Mouse (Mus musculus) gastrocnemius, postnatal 14 days (tissue): Measurements from ENCODE around the gene Gm28043. TPM values are rescaled to one million over a fixed set of nuclear protein-coding genes. Genes with fewer than 3 reads are reported as not detected.
"Not testable (repeated sequence)": the region's sequence is repeated elsewhere in the genome, so short reads cannot be mapped to it uniquely, and the experiment has no call there.

Experiments
- DNase-seq: peaks from one replicate; pipeline ENCODE4 v3.0.0; 2021; ENCODE audit warnings: mixed read lengths
- intact Hi-C: fragments of 180-260 bp; cut with DNase I; formaldehyde crosslinking; loops from one replicate; pipeline ENCODE4 v1.15.1; 2025; ENCODE audit warnings: low total_unique reads
- long read RNA-seq, 2 experiments: library from polyadenylated mRNA; stranded (forward); transcript quantifications; one replicate each; pipeline ENCODE4 v2.0.0; 2021
- total RNA-seq, 2 experiments: library from RNA; stranded (reverse); gene quantifications; 2 replicates each; pipeline ENCODE4 v1.2.3; 2021

Gm28043 gene
- total RNA-seq, result under 1 TPM; 0.68 to 0.86 TPM
- long read RNA-seq, experiment 1, partial matches to known transcripts, result 4 of 6 reads
- long read RNA-seq, experiment 1, other reads (novel, unspliced or antisense), result 2 of 6 reads
- long read RNA-seq, experiment 2, partial matches to known transcripts, result 3 of 8 reads
- long read RNA-seq, experiment 2, other reads (novel, unspliced or antisense), result 5 of 8 reads

- intact Hi-C loops, result loop anchor here (10.0 kb wide), 1 partner anchor 50 kb away; the partner anchor contains the start of gene Cmtr1
- peak; percentile 94 for DNase-seq
These were observed at the start of gene Gm28043, which contains the start of gene Rnf8 for GRCm38 (mm10) chr17:29614115-29615023. Gene Gm28043 (plus strand): TSS chr17:29614876. Gene Rnf8 (plus strand): TSS chr17:29614790.

GRCm38 (mm10) chr17:29565521-29565920, 49.2 kb upstream of the Gm28043 start:
- no peak for DNase-seq
- intact Hi-C loops, result no loop called here

GRCm38 (mm10) chr17:29568435-29568834, 46.2 kb upstream of the Gm28043 start:
- intact Hi-C loops, result no loop called here
- no peak for DNase-seq

DNA sequence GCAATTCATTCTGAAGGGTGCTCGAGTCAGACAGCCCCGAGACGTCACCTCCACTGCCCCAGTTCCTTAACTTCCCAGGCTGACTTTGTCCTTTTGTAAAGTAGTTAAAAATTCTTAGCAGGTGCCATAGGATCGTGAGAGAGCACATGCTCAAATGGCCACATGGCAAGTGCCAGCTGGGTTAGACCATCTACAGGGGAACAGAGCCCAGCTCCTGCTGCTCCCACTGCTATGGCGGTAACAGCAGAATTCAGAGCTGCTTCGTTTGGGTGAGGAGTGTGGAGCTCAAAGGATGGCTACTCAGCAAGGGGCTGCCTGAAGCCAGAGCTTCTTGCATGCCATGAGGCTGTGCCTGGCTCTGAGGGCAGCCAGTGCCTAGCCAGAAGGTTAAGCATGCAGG, 44.8 kb upstream of the Gm28043 start:
- intact Hi-C loops, result no loop called here
- DNase-seq, result no peak

DNA sequence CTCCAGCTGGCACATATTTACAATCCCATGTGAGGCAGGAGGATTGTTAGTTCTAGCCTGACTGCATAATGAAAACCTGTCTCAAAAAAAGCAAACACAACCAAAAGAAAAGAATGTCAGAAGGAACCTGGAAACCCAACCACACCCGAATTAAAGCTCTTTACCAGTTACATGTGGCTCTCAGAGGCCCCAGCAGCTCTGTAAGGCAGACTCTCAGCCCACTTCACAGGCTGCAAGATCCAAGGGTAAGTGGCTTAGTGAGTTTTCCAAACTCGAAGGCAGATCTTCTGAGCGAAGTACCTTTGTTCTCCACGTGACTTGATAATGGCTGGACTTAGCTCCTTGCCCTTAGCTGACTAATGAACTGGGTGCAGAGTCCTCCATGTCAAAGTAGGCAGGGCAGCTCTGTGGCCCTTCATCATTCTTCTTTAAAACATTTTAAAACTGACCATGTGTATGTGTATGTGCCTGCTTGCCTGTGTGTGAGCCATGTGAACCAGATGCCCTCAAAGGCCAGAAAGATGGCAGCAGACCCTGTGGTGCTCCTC, 35.0 kb upstream of the Gm28043 start:
- DNase-seq, result no peak
- intact Hi-C loops, result no loop called here

DNA sequence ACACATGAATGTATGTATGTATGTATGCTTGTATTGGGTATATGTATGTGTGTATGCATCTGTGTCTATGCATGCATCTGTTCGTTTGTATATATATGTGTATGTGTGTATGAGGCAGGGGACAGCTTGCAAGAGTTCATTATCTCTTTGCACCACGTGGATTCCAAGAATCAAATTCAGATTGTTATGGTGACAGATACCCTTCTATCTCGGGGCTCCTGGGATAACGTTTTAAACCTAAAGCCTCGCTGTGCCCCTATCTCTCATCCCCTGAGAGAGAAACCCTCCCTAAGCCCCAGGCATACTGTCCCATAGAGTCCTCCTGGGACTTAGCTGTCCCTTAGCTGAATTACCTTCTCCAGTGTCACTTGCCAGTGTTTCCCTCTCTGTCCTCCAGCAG, 31.1 kb upstream of the Gm28043 start:
- intact Hi-C loops, result no loop called here
- DNase-seq, result no peak

GRCm38 (mm10) chr17:29584306-29584705, 30.4 kb upstream of the Gm28043 start:
- intact Hi-C loops, result no loop called here
- no peak for DNase-seq

GRCm38 (mm10) chr17:29584737-29585136, 29.9 kb upstream of the Gm28043 start:
- no peak for DNase-seq
- intact Hi-C loops, result no loop called here

DNA sequence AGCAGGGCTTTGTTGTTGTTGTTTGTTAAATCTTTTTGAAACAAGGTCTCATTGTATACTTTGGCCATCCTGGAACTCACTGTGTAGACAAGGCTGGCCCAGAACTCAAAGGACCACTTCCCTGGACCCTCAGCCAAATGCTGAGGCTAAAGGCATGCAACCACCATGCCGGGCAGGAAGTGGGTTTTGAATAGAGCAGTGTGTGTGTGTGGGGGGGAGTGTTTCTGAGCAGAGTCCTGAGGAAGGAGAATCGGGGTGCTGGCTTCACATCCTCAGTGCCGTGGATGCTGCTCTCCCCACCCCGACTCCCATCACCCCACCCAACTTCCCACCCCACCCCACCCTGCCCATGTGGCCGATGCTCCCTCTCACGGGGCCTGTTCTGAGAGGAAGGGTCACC, 29.2 kb upstream of the Gm28043 start:
- intact Hi-C loops, result no loop called here
- DNase-seq, result no peak

GRCm38 (mm10) chr17:29586921-29587320, 27.8 kb upstream of the Gm28043 start:
- no peak for DNase-seq
- intact Hi-C loops, result no loop called here

GRCm38 (mm10) chr17:29589221-29589898, 25.3 kb upstream of the Gm28043 start:
- DNase-seq, result no peak
- intact Hi-C loops, result no loop called here

- no peak for DNase-seq
- intact Hi-C loops, result no loop called here
These were observed 18.5 kb upstream of the Gm28043 start for GRCm38 (mm10) chr17:29595891-29596770.

DNA sequence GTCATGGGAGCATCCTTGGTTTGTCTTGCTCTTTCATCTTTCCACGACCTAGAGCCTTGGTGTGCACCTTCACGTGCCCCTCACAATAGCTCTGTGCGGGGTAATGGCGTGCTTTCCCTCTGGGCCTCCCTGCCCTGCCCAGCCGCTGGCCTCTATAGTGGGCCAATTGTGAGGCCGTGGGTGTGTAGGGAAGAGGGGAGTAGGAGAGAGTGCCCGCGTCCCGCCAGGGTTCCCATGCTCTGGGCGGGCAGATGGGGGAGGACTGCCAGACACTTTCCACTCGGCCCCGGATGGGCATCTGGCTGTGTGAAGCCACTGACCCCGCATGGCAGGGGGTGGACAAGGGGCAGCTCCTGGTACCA, 17.9 kb upstream of the Gm28043 start:
- intact Hi-C loops, result no loop called here
- DNase-seq, result no peak

- intact Hi-C loops, result no loop called here
- DNase-seq, result no peak
These were observed 15.6 kb upstream of the Gm28043 start for GRCm38 (mm10) chr17:29599051-29599450.

DNA sequence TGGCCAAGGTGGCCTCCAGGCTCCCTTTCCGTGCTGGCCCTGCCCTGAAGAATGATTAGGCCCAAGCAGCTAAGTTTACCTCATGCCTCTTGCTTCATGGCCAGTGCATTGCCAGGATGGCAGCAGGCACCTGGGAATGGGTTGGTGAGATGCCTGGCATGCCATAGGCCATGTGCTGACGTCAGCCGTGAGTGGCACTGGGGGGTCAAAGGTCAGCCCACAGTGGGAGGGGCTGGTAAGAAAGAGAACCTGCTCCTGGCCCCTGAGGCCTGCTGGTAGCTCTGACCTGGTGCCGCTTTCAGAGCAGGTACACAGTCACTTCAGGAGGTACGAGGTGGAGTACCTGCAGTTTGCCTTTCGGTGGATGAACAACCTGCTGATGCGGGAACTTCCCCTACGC, 15.1 kb upstream of the Gm28043 start:
- intact Hi-C loops, result no loop called here
- no peak for DNase-seq

- intact Hi-C loops, result loop anchor here (5.0 to 10.0 kb wide), 2 partner anchors 173 to 281 kb away; no protein-coding TSS in a partner anchor
- DNase-seq, result no peak
These were observed 13.3 kb upstream of the Gm28043 start for GRCm38 (mm10) chr17:29601391-29601790.

GRCm38 (mm10) chr17:29603283-29603682, 11.4 kb upstream of the Gm28043 start:
- intact Hi-C loops, result loop anchor here (5.0 to 10.0 kb wide), 2 partner anchors 172 to 279 kb away; no protein-coding TSS in a partner anchor
- peak; percentile 70 for DNase-seq

DNA sequence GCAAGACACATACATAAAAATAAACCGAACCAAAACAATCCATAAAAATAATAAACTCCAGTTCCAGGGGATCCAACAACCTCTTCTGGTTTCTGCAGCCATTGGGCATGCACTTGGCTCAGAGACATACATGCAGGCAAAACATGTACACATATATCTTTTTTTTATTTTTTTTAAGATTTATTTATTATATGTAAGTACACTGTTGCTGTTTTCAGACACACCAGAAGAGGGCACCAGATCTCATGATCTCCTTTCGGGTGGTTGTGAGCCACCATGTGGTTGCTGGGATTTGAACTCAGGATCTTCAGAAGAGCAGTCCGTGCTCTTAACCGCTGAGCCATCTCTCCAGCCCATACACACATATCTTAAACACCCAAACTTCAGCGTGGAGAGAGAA, 1.2 kb upstream of the Gm28043 start:
- intact Hi-C loops, result loop anchor here (10.0 kb wide), 1 partner anchor 51 kb away; the partner anchor contains the start of gene Cmtr1

DNA sequence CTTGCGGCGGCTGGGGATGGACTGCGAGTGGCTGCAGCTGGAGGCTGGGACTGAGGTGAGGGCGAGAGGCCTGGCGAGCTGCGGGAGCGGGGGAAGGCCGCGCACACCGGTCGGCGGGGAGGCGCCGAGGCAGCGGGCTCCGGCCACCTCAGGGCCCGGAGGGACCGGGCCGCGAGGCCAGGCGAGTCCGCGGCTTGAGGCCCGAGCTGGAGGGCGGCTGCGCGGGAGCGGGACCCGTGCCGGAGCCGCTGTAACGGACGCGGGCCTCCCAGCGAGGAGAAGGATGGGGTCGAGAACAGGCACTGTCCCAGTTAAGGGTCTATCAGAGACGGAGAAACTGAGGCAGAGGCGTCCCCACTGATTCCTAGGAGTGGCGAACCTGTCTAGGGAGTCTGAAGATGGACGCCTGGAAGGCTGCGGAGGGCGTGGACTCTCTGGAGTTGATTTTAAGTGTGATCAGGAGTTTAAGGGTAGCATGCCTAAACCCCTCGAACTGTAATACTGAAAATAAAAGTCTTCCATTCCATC, 412 bp downstream of the Gm28043 start:
- intact Hi-C loops, result loop anchor here (10.0 kb wide), 1 partner anchor 50 kb away; the partner anchor contains the start of gene Cmtr1
- DNase-seq, result no peak

More for the DNA sequence above, 1.2 kb upstream of the Gm28043 start:
- DNase-seq, result not testable (repeated sequence)
